In genomic region chr7:142074146-142074886, GRCm38 (mm10) we compare ENCODE assay signal across 21 mouse cellular contexts. TPM values are rescaled to one million over a fixed set of nuclear protein-coding genes. Genes with fewer than 3 reads are reported as not detected.
"Had no signal": no experiment of that assay in that cellular context is flagged by ENCODE, and none has a peak within 500 bp of the region (broad histone marks: within the 10 kb centered on the region; RNA-seq: fewer than 3 reads in every experiment).

No protein-coding gene starts in this region.

- H3K27ac ChIP-seq: layer of hippocampus, adult 2 months; limb, embryonic 13.5 days; liver, embryonic 14.5 days; midbrain, embryonic 13.5 days; neural tube, embryonic 12.5 days had no signal

- H3K4me1 ChIP-seq: limb, embryonic 13.5 days; neural tube, embryonic 12.5 days had no signal

- H3K36me3 ChIP-seq: limb, embryonic 13.5 days; neural tube, embryonic 12.5 days had no signal

- ATAC-seq: midbrain, embryonic 13.5 days had no signal

- H3K4me3 ChIP-seq: layer of hippocampus, adult 2 months; limb, embryonic 13.5 days; midbrain, embryonic 13.5 days; neural tube, embryonic 12.5 days had no signal

- H3K4me2 ChIP-seq: limb, embryonic 13.5 days; midbrain, embryonic 13.5 days; neural tube, embryonic 12.5 days had no signal

- H3K9ac ChIP-seq: limb, embryonic 13.5 days; liver, embryonic 14.5 days; midbrain, embryonic 13.5 days; neural tube, embryonic 12.5 days had no signal

- H3K9me3 ChIP-seq: limb, embryonic 13.5 days; midbrain, embryonic 13.5 days; neural tube, embryonic 12.5 days had no signal

- DNase-seq: kidney, postnatal 10 days; kidney, postnatal 4 days; left cerebral cortex, postnatal 4 days; lung, adult 18-20 months; lung, postnatal 36 days; spleen, adult 18-20 months; thymus, adult 18-20 months; thymus, postnatal 14 days had no signal

RNA-seq across cellular contexts. Expression of gene Dusp8, which starts 21.3 kb away (rescaled TPM):
- total RNA-seq: megakaryocyte progenitor cell, adult 5-6 weeks; neutrophil, adult 5-6 weeks had no signal

RNA-seq across cellular contexts. Expression of gene Gm45618, which starts 46.2 kb away (rescaled TPM):
- total RNA-seq: layer of hippocampus, adult 2 months; layer of hippocampus, postnatal 10 days; left cerebral cortex, adult 18-20 months; left cerebral cortex, postnatal 10 days; left cerebral cortex, postnatal 4 days; liver, adult 2 months; megakaryocyte progenitor cell, adult 5-6 weeks; neutrophil, adult 5-6 weeks had no signal
- polyA plus RNA-seq: limb, embryonic 13.5 days; liver, adult 2 months; liver, embryonic 14.5 days; lung, embryonic 16.5 days; midbrain, embryonic 13.5 days; neural tube, embryonic 12.5 days; stomach, embryonic 14.5 days had no signal
